Mouse (Mus musculus) erythroblast, embryonic 14.5 days (primary cell): ENCODE results near the gene Pdcl3.

Experiments used
- GATA1 ChIP-seq: IDR thresholded peaks from 2 replicates; pipeline ENCODE4 v1.6.1; 2012; ENCODE audit warnings: low read length, inconsistent platforms, mixed read lengths
- TAL1 ChIP-seq: IDR thresholded peaks from 3 replicates; pipeline ENCODE4 v1.6.1; 2012; ENCODE audit warnings: low read length, inconsistent platforms, mixed read lengths

GRCm38 (mm10) chr1:39030108-39030507 is 44.7 kb downstream of the Pdcl3 start:
- TF ChIP-seq GATA1 (no peak), TAL1 (no peak)
